Mouse (Mus musculus) brain, embryonic 14.5 days (tissue): ENCODE data around the gene Mob3a.

Experiments
- CTCF ChIP-seq: fragments of 200-500 bp; IDR thresholded peaks from 2 replicates; pipeline ENCODE4 v1.5.1; 2012; ENCODE audit warnings: inconsistent platforms, mild to moderate bottlenecking, moderate library complexity, borderline replicate concordance; ENCODE audit not compliant: insufficient read depth, insufficient read length; ENCODE audit errors: extremely low read depth
- POLR2A ChIP-seq: fragments of 200-500 bp; IDR thresholded peaks from 2 replicates; pipeline ENCODE4 v1.6.1; 2012; ENCODE audit warnings: mild to moderate bottlenecking, inconsistent platforms, borderline replicate concordance; ENCODE audit not compliant: poor library complexity, insufficient read depth, insufficient read length, severe bottlenecking; ENCODE audit errors: extremely low read depth

- TF ChIP-seq CTCF (no peak), POLR2A (no peak)
Observed at GRCm38 (mm10) chr10:80677942-80678436, 23.8 kb downstream of the Mob3a start, which contains the start of gene Mknk2.
